Mouse (Mus musculus) small intestine, adult 2 months (tissue): ENCODE results near the gene Lrrfip1.

Experiments used
- CTCF ChIP-seq: fragments of 200-500 bp; IDR thresholded peaks from 2 replicates; pipeline ENCODE4 v1.5.1; 2012; ENCODE audit warnings: low read depth, mild to moderate bottlenecking, control low read depth, inconsistent platforms, low read length, moderate library complexity, mixed read lengths; ENCODE audit not compliant: insufficient replicate concordance, insufficient read length; ENCODE audit errors: extremely low read depth
- POLR2A ChIP-seq: fragments of 200-500 bp; IDR thresholded peaks from 2 replicates; pipeline ENCODE4 v1.6.1; 2012; ENCODE audit warnings: low read depth, mild to moderate bottlenecking, control low read depth, inconsistent platforms, low read length, moderate library complexity

GRCm38 (mm10) chr1:91038010-91038409, 39.5 kb downstream of the Lrrfip1 start:
- TF ChIP-seq POLR2A (no peak), CTCF (peak; percentile 73; the same call in 1 of the 2 replicates)
